In genomic region chr8:110921492-110922230, GRCm38 (mm10) we compare ENCODE assay signal across 8 mouse cellular contexts. TPM values are rescaled to one million over a fixed set of nuclear protein-coding genes. Genes with fewer than 3 reads are reported as not detected.
DNase-seq lines count a peak whose midpoint lies in the region; ATAC-seq and TF ChIP-seq lines count a peak whose summit lies in the region.

No protein-coding gene starts in this region.

- no peaks in the 10 kb centered on the region; the same call in 1 of the 2 replicates for H3K4me1 ChIP-seq in intestine, postnatal 0 days (replicated peaks; ENCODE audit: control insufficient read depth, insufficient read depth, low read length)
- peaks cover 25% of the 10 kb centered on the region for H3K4me1 ChIP-seq in lung, embryonic 15.5 days
- H3K4me1 ChIP-seq in stomach, embryonic 16.5 days (ENCODE audit: control insufficient read depth, insufficient read depth, low read length): peaks cover 21% of the 10 kb centered on the region

- peak; percentile 37 to 47 for DNase-seq in cerebellum, postnatal 10 days
- DNase-seq in cerebellum, adult 9-10 months: no peak
- DNase-seq in c-Kit-positive CD71-positive TER-119-positive erythroid progenitor cells, embryonic 14.5 days (ENCODE audit: low spot score): peak; percentile 84
- DNase-seq in gastrocnemius, postnatal 25 days: peak; percentile 67

- no peaks in the 10 kb centered on the region for H3K9me3 ChIP-seq in intestine, postnatal 0 days (ENCODE audit: control insufficient read depth)
- no peaks in the 10 kb centered on the region for H3K9me3 ChIP-seq in lung, embryonic 15.5 days
- H3K9me3 ChIP-seq in stomach, embryonic 16.5 days (replicated peaks; ENCODE audit: control insufficient read depth, low read length): no peaks in the 10 kb centered on the region

- H3K36me3 ChIP-seq in intestine, postnatal 0 days (ENCODE audit: control insufficient read depth, insufficient read depth): no peaks in the 10 kb centered on the region
- no peaks in the 10 kb centered on the region for H3K36me3 ChIP-seq in lung, embryonic 15.5 days
- no peaks in the 10 kb centered on the region for H3K36me3 ChIP-seq in stomach, embryonic 16.5 days (ENCODE audit: control insufficient read depth, insufficient read depth, low read length)

- 0 out of 2 replicates have a peak overlapping the region, but pooled peaks have one; percentile 70 for H3K4me3 ChIP-seq in intestine, postnatal 0 days (ENCODE audit: low read depth, low read length)
- peak overlapping the region; percentile 88 for H3K4me3 ChIP-seq in lung, embryonic 15.5 days
- peak overlapping the region; percentile 83 for H3K4me3 ChIP-seq in stomach, embryonic 16.5 days (replicated peaks; ENCODE audit: low read length)

- no peak overlapping the region for H3K27ac ChIP-seq in intestine, postnatal 0 days (ENCODE audit: low read depth, low read length)
- peak overlapping the region; percentile 69 for H3K27ac ChIP-seq in lung, embryonic 15.5 days
- peak overlapping the region; percentile 73; the same call in 1 of the 2 replicates for H3K27ac ChIP-seq in stomach, embryonic 16.5 days (ENCODE audit: low read length)

- H3K27me3 ChIP-seq in intestine, postnatal 0 days (replicated peaks; ENCODE audit: control insufficient read depth, insufficient read depth, low read length): no peaks in the 10 kb centered on the region
- H3K27me3 ChIP-seq in lung, embryonic 15.5 days: no peaks in the 10 kb centered on the region
- H3K27me3 ChIP-seq in stomach, embryonic 16.5 days (ENCODE audit: control insufficient read depth, insufficient read depth, low read length): no peaks in the 10 kb centered on the region

- peak overlapping the region; percentile 87; the same call in 1 of the 2 replicates for H3K4me2 ChIP-seq in intestine, postnatal 0 days (replicated peaks; ENCODE audit: low read depth)
- peak overlapping the region; percentile 71 for H3K4me2 ChIP-seq in lung, embryonic 15.5 days
- H3K4me2 ChIP-seq in stomach, embryonic 16.5 days (ENCODE audit: low read depth, low read length): peak overlapping the region; percentile 67

- 48% methylated on average over 7 of the region's 7 CpGs for WGBS in intestine, postnatal 0 days
- 29% methylated on average over 7 of the region's 7 CpGs for WGBS in lung, embryonic 15.5 days
- WGBS in stomach, embryonic 16.5 days: 20% methylated on average over 7 of the region's 7 CpGs

- no peak for TF ChIP-seq CTCF in intestine, postnatal 0 days (IDR thresholded peaks at IDR 0.05; ENCODE audit: low read depth)

- no peak for ATAC-seq in intestine, postnatal 0 days
- ATAC-seq in lung, embryonic 15.5 days (ENCODE audit: borderline replicate concordance, extremely low read depth, low FRiP score, low TSS enrichment): peak; percentile 15; the same call in 1 of the 2 replicates
- peak; percentile 37; the same call in 1 of the 2 replicates for ATAC-seq in stomach, embryonic 16.5 days (ENCODE audit: insufficient read depth, low FRiP score)
- no peak for ATAC-seq in CD4-positive, CD25-positive, alpha-beta regulatory T cell, adult 4 months

- 0 out of 2 replicates have a peak overlapping the region, but pooled peaks have one; percentile 46 for H3K9ac ChIP-seq in intestine, postnatal 0 days (ENCODE audit: low read depth, low read length)
- H3K9ac ChIP-seq in lung, embryonic 15.5 days: no peak overlapping the region
- H3K9ac ChIP-seq in stomach, embryonic 16.5 days (ENCODE audit: low read length): peak overlapping the region; percentile 86

RNA-seq across cellular contexts. Expression of gene St3gal2, which starts 1.9 kb away (rescaled TPM):
- total RNA-seq in gastrocnemius, postnatal 25 days (2021): 10 to 100 TPM; 43.5 to 45.3 TPM
- polyA plus RNA-seq in intestine, postnatal 0 days (2015; fragmentation: Nextera tagmentation; extraction: Ambion mirVana): 4.9 and 5.1 TPM in 2 replicates
- 18.3 and 20.5 TPM in 2 replicates for polyA plus RNA-seq in lung, embryonic 15.5 days (2015; fragmentation: Nextera tagmentation; extraction: Ambion mirVana)
- 17.0 and 17.1 TPM in 2 replicates for polyA plus RNA-seq in stomach, embryonic 16.5 days (2015; fragmentation: Nextera tagmentation; extraction: Ambion mirVana)
- polyA plus RNA-seq in CD4-positive, CD25-positive, alpha-beta regulatory T cell, adult 4 months (2017; shearing (Covaris generic)): 10 to 100 TPM in 1 of 2 experiments, 1 to 10 TPM in 1; 7.5 to 12.4 TPM

RNA-seq across cellular contexts. Expression of gene Fuk, which starts 19.4 kb away (rescaled TPM):
- total RNA-seq in gastrocnemius, postnatal 25 days (2021): 1 to 10 TPM; 3.2 to 3.3 TPM
- 6.2 and 6.9 TPM in 2 replicates for polyA plus RNA-seq in intestine, postnatal 0 days (2015; fragmentation: Nextera tagmentation; extraction: Ambion mirVana)
- polyA plus RNA-seq in lung, embryonic 15.5 days (2015; fragmentation: Nextera tagmentation; extraction: Ambion mirVana): 10.8 and 11.4 TPM in 2 replicates
- 12.2 and 13.3 TPM in 2 replicates for polyA plus RNA-seq in stomach, embryonic 16.5 days (2015; fragmentation: Nextera tagmentation; extraction: Ambion mirVana)
- polyA plus RNA-seq in CD4-positive, CD25-positive, alpha-beta regulatory T cell, adult 4 months (2017; shearing (Covaris generic)): 1 to 10 TPM; 1.3 to 2.4 TPM

Comparison
In these comparisons a context has a peak if more than half of its experiments do, and no peak if none do; other contexts are left out.
1. ATAC-seq: peak in lung, embryonic 15.5 days (single experiment) and stomach, embryonic 16.5 days (single experiment); none in intestine, postnatal 0 days (single experiment) and CD4-positive, CD25-positive, alpha-beta regulatory T cell, adult 4 months (single experiment).
2. Peak in every context shown above with its lines, with median percentiles within 50 percentile points of each other: H3K4me2 ChIP-seq and H3K4me3 ChIP-seq.